Mouse (Mus musculus) heart, postnatal 0 days (tissue): Measurements from ENCODE around the gene Cdh1. TPM values are rescaled to one million over a fixed set of nuclear protein-coding genes. Genes with fewer than 3 reads are reported as not detected.

Experiments
- ATAC-seq: fragments of 200-750 bp; cut with Nextera tagmentation; 2 replicates; pipeline ENCODE4 v1.8.0; 2017; ENCODE audit warnings: low read depth, moderate number of reproducible peaks, moderate library complexity; ENCODE audit not compliant: insufficient read depth
- DNase-seq: peaks from one replicate; pipeline ENCODE4 v3.0.0-alpha.2; 2016; ENCODE audit warnings: low spot score
- H3K27ac ChIP-seq: fragments of 300-500 bp; sonication (generic); 2 replicates; pipeline ENCODE4 v1.5.1; 2014; ENCODE audit warnings: low read depth, mild to moderate bottlenecking
- H3K27me3 ChIP-seq: fragments of 300-500 bp; sonication (generic); 2 replicates; pipeline ENCODE4 v1.6.1; 2014; ENCODE audit warnings: low read length, mixed read lengths; ENCODE audit not compliant: control insufficient read depth, insufficient read depth
- H3K36me3 ChIP-seq: fragments of 300-500 bp; sonication (generic); replicated peaks from 2 replicates; pipeline ENCODE4 v1.6.1; 2014; ENCODE audit warnings: low read length, mixed read lengths; ENCODE audit not compliant: control insufficient read depth, insufficient read depth
- H3K4me1 ChIP-seq: fragments of 300-500 bp; sonication (generic); 2 replicates; pipeline ENCODE4 v1.6.1; 2014; ENCODE audit warnings: antibody characterized with exemption; ENCODE audit not compliant: control insufficient read depth, insufficient read depth
- H3K4me2 ChIP-seq: fragments of 300-500 bp; sonication (generic); 2 replicates; pipeline ENCODE4 v1.6.1; 2014; ENCODE audit warnings: low read depth, mild to moderate bottlenecking, low read length, moderate library complexity
- H3K4me3 ChIP-seq: fragments of 300-500 bp; sonication (generic); 2 replicates; pipeline ENCODE4 v1.5.1; 2014; ENCODE audit warnings: low read depth, low read length
- H3K9ac ChIP-seq: fragments of 300-500 bp; sonication (generic); replicated peaks from 2 replicates; pipeline ENCODE4 v1.6.1; 2014; ENCODE audit warnings: low read depth, low read length, mixed read lengths
- H3K9me3 ChIP-seq: fragments of 300-500 bp; sonication (generic); replicated peaks from 2 replicates; pipeline ENCODE4 v1.6.1; 2016; ENCODE audit warnings: low read length; ENCODE audit not compliant: control insufficient read depth
- CTCF ChIP-seq: IDR thresholded peaks from 2 replicates; pipeline ENCODE4 v1.5.1; 2016; ENCODE audit warnings: antibody characterized with exemption, control low read depth, low read depth
- EP300 ChIP-seq: IDR thresholded peaks from 2 replicates; pipeline ENCODE4 v1.6.1; 2016; ENCODE audit warnings: antibody characterized with exemption, low read depth
- WGBS: fragments of 180-500 bp; shearing (Covaris S2); extraction: QIAGEN DNeasy Blood & Tissue Kit; methylation state at CpG from one replicate; pipeline ENCODE4 v1.1.7; 2014; 5-methylcytosine and 5-hydroxymethylcytosine counted together
- polyA plus RNA-seq: library from polyadenylated mRNA; unstranded; fragments of >200 nt; fragmentation: Nextera tagmentation; extraction: Ambion mirVana; gene quantifications from 2 replicates; pipeline ENCODE4 v1.2.1, GENCODE M21; 2015
- total RNA-seq: library from RNA; depleted of rRNA; stranded (reverse); fragments of >200 nt; gene quantifications from 2 replicates; pipeline ENCODE4 v1.2.3, GENCODE M21; 2014; ENCODE audit warnings: low replicate concordance

Gene Cdh1
- total and polyA plus RNA-seq, 2 experiments from 2014 or later = 0.19 to 1.9 TPM

- no peak overlapping the region for H3K4me2 ChIP-seq
- 83% methylated on average over 4 of the region's 4 CpGs for WGBS
- ATAC-seq (no peak), DNase-seq (no peak)
- H3K4me3 ChIP-seq = no peak overlapping the region
- H3K4me1 ChIP-seq = peaks cover 8% of the 10 kb centered on the region
- H3K9ac ChIP-seq = no peak overlapping the region
- TF ChIP-seq CTCF = no peak
- no peak for TF ChIP-seq EP300
- no peaks in the 10 kb centered on the region for H3K27me3 ChIP-seq
- H3K9me3 ChIP-seq = no peaks in the 10 kb centered on the region
- no peak overlapping the region for H3K27ac ChIP-seq
- H3K36me3 ChIP-seq = no peaks in the 10 kb centered on the region
These were observed 28.9 kb upstream of the Cdh1 start for GRCm38 (mm10) chr8:106574283-106574682.

DNA sequence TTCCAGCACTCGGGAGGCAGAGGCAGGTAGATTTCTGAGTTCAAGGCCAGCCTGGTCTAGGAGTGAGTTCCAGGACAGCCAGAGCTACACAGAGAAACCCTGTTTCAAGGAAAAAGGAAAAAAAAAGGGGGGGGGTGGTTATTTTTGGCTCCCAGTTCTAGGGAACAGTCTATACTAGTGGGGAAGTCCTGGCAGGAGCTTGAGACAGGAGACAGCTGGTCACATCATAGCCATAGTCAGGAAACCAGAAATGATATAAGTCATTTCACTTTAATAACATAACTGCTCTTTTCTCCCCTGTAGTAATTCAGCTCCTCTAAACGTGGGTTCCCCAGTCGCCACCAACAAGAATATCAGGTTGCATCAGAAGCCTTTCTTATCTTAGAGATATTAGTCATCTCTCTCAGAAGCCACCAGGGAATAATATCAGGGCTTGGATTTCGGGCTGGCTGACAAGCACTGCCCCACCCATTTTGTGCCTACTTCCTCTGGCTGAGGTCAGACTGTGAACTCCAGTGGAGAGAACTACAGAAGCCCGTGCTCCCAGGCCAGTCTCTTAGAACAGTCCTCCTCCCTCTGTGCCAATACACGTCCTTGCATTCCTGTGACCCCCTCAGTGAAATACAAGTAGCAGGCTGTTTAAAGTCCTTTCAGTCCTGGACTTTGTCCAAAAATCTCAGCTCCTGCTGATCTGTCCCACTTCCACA is 26.1 kb upstream of the Cdh1 start:
- 17% methylated on average over 6 of the region's 6 CpGs for WGBS
- peak; percentile 60; the same call in 1 of the 2 replicates for ATAC-seq
- H3K4me2 ChIP-seq = no peak overlapping the region

GRCm38 (mm10) chr8:106579510-106579909 is 23.6 kb upstream of the Cdh1 start:
- H3K9ac ChIP-seq = no peak overlapping the region
- H3K4me3 ChIP-seq = no peak overlapping the region
- 68% methylated on average over 2 of the region's 2 CpGs for WGBS
- no peak for DNase-seq
- no peak for ATAC-seq
- no peaks in the 10 kb centered on the region for H3K36me3 ChIP-seq
- peaks cover 8% of the 10 kb centered on the region for H3K4me1 ChIP-seq
- H3K9me3 ChIP-seq = no peaks in the 10 kb centered on the region
- H3K27me3 ChIP-seq = no peaks in the 10 kb centered on the region
- H3K27ac ChIP-seq = no peak overlapping the region
- no peak for TF ChIP-seq EP300
- TF ChIP-seq CTCF = no peak
- no peak overlapping the region for H3K4me2 ChIP-seq

More for the DNA sequence above, 26.1 kb upstream of the Cdh1 start:
- H3K4me3 ChIP-seq = no peak overlapping the region
- no peaks in the 10 kb centered on the region for H3K27me3 ChIP-seq
- peaks cover 8% of the 10 kb centered on the region for H3K4me1 ChIP-seq
- H3K36me3 ChIP-seq = no peaks in the 10 kb centered on the region
- H3K27ac ChIP-seq = no peak overlapping the region
- H3K9ac ChIP-seq = no peak overlapping the region
- no peaks in the 10 kb centered on the region for H3K9me3 ChIP-seq
- DNase-seq = peak; percentile 52
- no peak for TF ChIP-seq EP300
- TF ChIP-seq CTCF = no peak

DNA sequence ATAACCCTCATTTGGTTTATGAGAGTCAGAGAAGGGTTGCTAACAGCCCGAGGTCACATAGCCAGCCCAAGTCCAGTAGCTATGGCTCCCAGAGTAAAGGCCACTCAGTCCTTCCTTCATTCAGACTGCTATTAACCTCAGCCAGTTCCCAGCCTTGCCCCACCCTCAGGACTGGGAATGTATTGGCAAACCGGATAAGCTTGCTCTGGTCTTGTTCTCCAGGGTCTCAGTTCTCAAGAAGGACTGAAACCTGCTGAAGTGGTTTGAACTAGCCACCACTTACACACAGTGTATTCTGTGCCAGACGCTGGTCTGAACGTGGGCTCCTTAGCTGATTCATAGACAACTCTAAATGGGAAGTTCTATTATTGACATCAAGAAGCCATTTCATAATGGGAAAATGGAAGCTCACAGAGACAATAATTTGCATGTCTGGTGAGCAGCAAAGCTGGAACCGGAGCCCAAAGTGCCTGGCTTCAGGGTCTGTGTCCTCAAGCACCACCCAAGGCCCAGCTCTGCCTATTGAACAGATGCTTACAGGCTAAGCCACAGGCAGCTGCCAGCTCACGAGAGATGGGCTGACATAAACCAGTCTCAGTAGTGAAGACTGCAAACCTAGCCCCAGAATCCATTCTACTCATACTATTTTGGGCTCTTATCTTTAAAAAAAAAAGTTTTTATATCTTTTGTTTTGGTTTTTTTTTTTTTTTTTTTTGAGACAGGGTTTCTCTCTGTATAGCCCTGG is 21.6 kb upstream of the Cdh1 start:
- no peak overlapping the region for H3K27ac ChIP-seq
- H3K36me3 ChIP-seq = no peaks in the 10 kb centered on the region
- H3K4me1 ChIP-seq = peaks cover 7% of the 10 kb centered on the region
- TF ChIP-seq CTCF = no peak
- no peak for TF ChIP-seq EP300
- H3K9ac ChIP-seq = no peak overlapping the region
- H3K4me3 ChIP-seq = no peak overlapping the region
- no peaks in the 10 kb centered on the region; the same call in 1 of the 2 replicates for H3K27me3 ChIP-seq
- 72% methylated on average over 6 of the region's 6 CpGs for WGBS
- ATAC-seq = no peak
- H3K4me2 ChIP-seq = no peak overlapping the region
- DNase-seq = no peak
- H3K9me3 ChIP-seq = no peaks in the 10 kb centered on the region

GRCm38 (mm10) chr8:106584942-106585670 is 18.0 kb upstream of the Cdh1 start:
- Histone ChIP-seq H3K27ac (no peak overlapping the region), H3K27me3 (no peaks in the 10 kb centered on the region; the same call in 1 of the 2 replicates), H3K4me1 (no peaks in the 10 kb centered on the region), H3K4me2 (no peak overlapping the region), H3K4me3 (no peak overlapping the region), H3K36me3 (no peaks in the 10 kb centered on the region), H3K9me3 (no peaks in the 10 kb centered on the region), H3K9ac (no peak overlapping the region)
- TF ChIP-seq CTCF (no peak), EP300 (no peak)
- DNase-seq (no peak), ATAC-seq (no peak)
- WGBS = 62% methylated on average over 11 of the region's 11 CpGs
